Mouse (Mus musculus) embryonic fibroblast, embryonic 13.5 days (primary cell): ENCODE measurements around the gene Ttll5.

Source experiments
- CTCF ChIP-seq: IDR thresholded peaks from 2 replicates; pipeline ENCODE4 v1.5.1; 2011; ENCODE audit warnings: mild to moderate bottlenecking, control low read depth, low read length, moderate library complexity, borderline replicate concordance; ENCODE audit not compliant: insufficient read depth
- POLR2A ChIP-seq: IDR thresholded peaks from 2 replicates; pipeline ENCODE4 v1.6.1; 2011; ENCODE audit warnings: low read depth, mild to moderate bottlenecking, control low read depth, low read length, moderate library complexity

- TF ChIP-seq CTCF (no peak), POLR2A (no peak)
Observed at GRCm38 (mm10) chr12:85963699-85964098, 139.2 kb downstream of the Ttll5 start.
